8 mouse cellular contexts compared by ENCODE assay signal in genomic region chr10:80261585-80261968, GRCm38 (mm10). TPM values are rescaled to one million over a fixed set of nuclear protein-coding genes. Genes with fewer than 3 reads are reported as not detected.
A peak's percentile ranks its signal among the peaks of the same experiment; 100 is the strongest.
DNase-seq lines count a peak whose midpoint lies in the region; ATAC-seq and TF ChIP-seq lines count a peak whose summit lies in the region.

No protein-coding gene starts in this region.

- peak overlapping the region; percentile 57 for H3K9ac ChIP-seq in hindbrain, postnatal 0 days (replicated peaks; ENCODE audit: low read length)

- peak; percentile 61 for ATAC-seq in hindbrain, postnatal 0 days

- DNase-seq in adrenal gland, adult (ENCODE audit: inconsistent age in 2 of 2, low spot score in 1 of 2), result peak; percentile 98 to 100
- DNase-seq in embryo, embryonic 10 days (ENCODE audit: low spot score), result peak; percentile 96
- peak; percentile 99 for DNase-seq in gastrocnemius, adult 8-10 months (ENCODE audit: low spot score in 2 of 2)
- peak; percentile 92 for DNase-seq in hindbrain, postnatal 0 days (ENCODE audit: low spot score)
- DNase-seq in left cerebral cortex, adult 18-20 months (ENCODE audit: low spot score in 2 of 2), result peak; percentile 84 to 86
- DNase-seq in lung, postnatal 4 days, result peak; percentile 99
- peak; percentile 93 to 94 for DNase-seq in right cerebral cortex, postnatal 10 days (ENCODE audit: low spot score in 2 of 2)
- DNase-seq in urinary bladder, postnatal 14 days (ENCODE audit: low spot score), result peak; percentile 100

- TF ChIP-seq CTCF in hindbrain, postnatal 0 days (IDR thresholded peaks at IDR 0.05; ENCODE audit: low read depth), result no peak

- peaks cover 29% of the 10 kb centered on the region for H3K4me1 ChIP-seq in hindbrain, postnatal 0 days (ENCODE audit: insufficient read depth, low read length)

- WGBS in hindbrain, postnatal 0 days, result 2% methylated on average over 14 of the region's 14 CpGs

- no peaks in the 10 kb centered on the region for H3K27me3 ChIP-seq in hindbrain, postnatal 0 days (ENCODE audit: insufficient read depth, low read length)

- peak overlapping the region; percentile 82 for H3K4me2 ChIP-seq in hindbrain, postnatal 0 days (ENCODE audit: low read depth, low read length)

- H3K27ac ChIP-seq in hindbrain, postnatal 0 days, result peak overlapping the region; percentile 90

- H3K4me3 ChIP-seq in hindbrain, postnatal 0 days (ENCODE audit: low read length), result peak overlapping the region; percentile 45

- peaks cover 16% of the 10 kb centered on the region; the same call in 1 of the 2 replicates for H3K36me3 ChIP-seq in hindbrain, postnatal 0 days (ENCODE audit: insufficient read depth, low read length)

- H3K9me3 ChIP-seq in hindbrain, postnatal 0 days (ENCODE audit: low read length), result no peaks in the 10 kb centered on the region

RNA-seq across cellular contexts. Expression of gene Dazap1, which starts 0.3 kb away (rescaled TPM):
- 10 to 100 TPM; 31.8 to 38.5 (median 34.6) TPM for total RNA-seq in gastrocnemius, adult 8-10 months (2022)
- total RNA-seq in hindbrain, postnatal 0 days (2014; rRNA removed), result 79.1 and 104 TPM in 2 replicates
- 38.5 and 39.4 TPM in 2 replicates for polyA plus RNA-seq in hindbrain, postnatal 0 days (2015; fragmentation: Nextera tagmentation; extraction: Ambion mirVana)
- 10 to 100 TPM; 75.6 to 81.7 TPM for total RNA-seq in left cerebral cortex, adult 18-20 months (2021)

RNA-seq across cellular contexts. Expression of gene Gamt, which starts 0.8 kb away (rescaled TPM):
- total RNA-seq in gastrocnemius, adult 8-10 months (2022), result 10 to 100 TPM; 19.5 to 33.6 (median 33.4) TPM
- 40.9 and 44.5 TPM in 2 replicates for total RNA-seq in hindbrain, postnatal 0 days (2014; rRNA removed)
- 32.4 and 35.9 TPM in 2 replicates for polyA plus RNA-seq in hindbrain, postnatal 0 days (2015; fragmentation: Nextera tagmentation; extraction: Ambion mirVana)
- total RNA-seq in left cerebral cortex, adult 18-20 months (2021), result 10 to 100 TPM; 16.2 to 21.2 TPM

RNA-seq across cellular contexts. Expression of gene Ndufs7, which starts 12.7 kb away (rescaled TPM):
- total RNA-seq in gastrocnemius, adult 8-10 months (2022), result 100 to 1,000 TPM; 576 to 623 (median 605) TPM
- 246 and 291 TPM in 2 replicates for total RNA-seq in hindbrain, postnatal 0 days (2014; rRNA removed)
- polyA plus RNA-seq in hindbrain, postnatal 0 days (2015; fragmentation: Nextera tagmentation; extraction: Ambion mirVana), result 410 and 430 TPM in 2 replicates
- total RNA-seq in left cerebral cortex, adult 18-20 months (2021), result 100 to 1,000 TPM; 219 to 232 TPM

RNA-seq across cellular contexts. Expression of gene Rps15, which starts 30.7 kb away (rescaled TPM):
- 100 to 1,000 TPM; 626 to 776 (median 688) TPM for total RNA-seq in gastrocnemius, adult 8-10 months (2022)
- total RNA-seq in hindbrain, postnatal 0 days (2014; rRNA removed), result 1,031 and 1,483 TPM in 2 replicates
- polyA plus RNA-seq in hindbrain, postnatal 0 days (2015; fragmentation: Nextera tagmentation; extraction: Ambion mirVana), result 676 and 682 TPM in 2 replicates
- total RNA-seq in left cerebral cortex, adult 18-20 months (2021), result 1,000 to 10,000 TPM in 1 of 2 experiments, 100 to 1,000 TPM in 1; 965 to 1,061 TPM

RNA-seq across cellular contexts. Expression of gene Apc2, which starts 34.2 kb away (rescaled TPM):
- under 1 TPM; 0.24 to 0.54 (median 0.31) TPM for total RNA-seq in gastrocnemius, adult 8-10 months (2022)
- total RNA-seq in hindbrain, postnatal 0 days (2014; rRNA removed), result 358 and 374 TPM in 2 replicates
- 81.3 and 97.6 TPM in 2 replicates for polyA plus RNA-seq in hindbrain, postnatal 0 days (2015; fragmentation: Nextera tagmentation; extraction: Ambion mirVana)
- total RNA-seq in left cerebral cortex, adult 18-20 months (2021), result 100 to 1,000 TPM; 106 to 109 TPM

Comparison
In these comparisons a context has a peak if more than half of its experiments do, and no peak if none do; other contexts are left out.
1. Peak in every context shown above with its lines: DNase-seq, ATAC-seq, H3K4me3 ChIP-seq and H3K27ac ChIP-seq.